Mouse (Mus musculus) megakaryocyte, embryonic 14.5 days (primary cell): ENCODE measurements around the gene Lrrc75b. TPM values are rescaled to one million over a fixed set of nuclear protein-coding genes. Genes with fewer than 3 reads are reported as not detected.

Experiments used
- H3K27me3 ChIP-seq: replicated peaks from 2 replicates; pipeline ENCODE3; 2012; ENCODE audit warnings: inconsistent platforms
- H3K36me3 ChIP-seq: replicated peaks from 2 replicates; pipeline ENCODE3; 2012; ENCODE audit warnings: low read length, inconsistent platforms, mixed read lengths
- H3K4me1 ChIP-seq: 2 replicates; pipeline ENCODE4 v1.6.1; 2012; ENCODE audit warnings: inconsistent platforms
- H3K4me3 ChIP-seq: replicated peaks from 2 replicates; pipeline ENCODE3; 2012; ENCODE audit warnings: moderate library complexity, mild to moderate bottlenecking, inconsistent platforms
- H3K9me3 ChIP-seq: 2 replicates; pipeline ENCODE4 v1.6.1; 2012; ENCODE audit warnings: inconsistent platforms
- FLI1 ChIP-seq: IDR thresholded peaks from 2 replicates; pipeline ENCODE4 v1.6.1; 2012; ENCODE audit warnings: low read length, inconsistent platforms, mixed read lengths
- GATA1 ChIP-seq: IDR thresholded peaks from 3 replicates; pipeline ENCODE4 v1.6.1; 2012; ENCODE audit warnings: mixed read lengths, low read length, inconsistent platforms, borderline replicate concordance
- polyA plus RNA-seq: library from polyadenylated mRNA; stranded (reverse); fragments of >175 nt; gene quantifications from 2 replicates; pipeline ENCODE4 v1.2.3, GENCODE M21; 2012; ENCODE audit warnings: low replicate concordance; ENCODE audit not compliant: insufficient read depth

Lrrc75b gene
- polyA plus RNA-seq, 1 experiment, result not detected

DNA sequence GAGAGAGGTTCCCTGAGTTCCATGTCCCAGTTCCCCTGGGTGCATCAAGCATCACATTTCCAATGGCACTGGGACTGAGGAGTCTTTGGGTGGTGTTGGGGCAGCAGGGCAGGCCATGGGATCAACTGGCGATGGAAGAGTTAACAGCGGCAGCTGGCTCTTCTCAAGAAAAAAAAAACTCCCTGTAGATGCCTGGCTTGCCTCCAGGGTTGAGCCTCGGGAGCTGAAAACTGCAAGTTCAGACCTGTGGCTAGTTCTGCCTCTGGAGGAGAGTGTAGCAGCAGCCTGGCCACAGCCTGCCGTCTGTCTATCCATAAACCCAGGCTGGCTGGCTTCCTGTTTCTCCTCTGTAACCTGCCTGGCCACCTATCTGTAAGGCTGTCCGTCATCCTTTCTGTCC is 29.0 kb upstream of the Lrrc75b start, which contains the start of gene Ggt5:
Gene Ggt5 (plus strand): TSS at position 212 of the 400 bp plus-strand sequence.
- peak within 1 kb of the TSS; percentile 87 for H3K4me3 ChIP-seq
- H3K4me1 ChIP-seq, result peaks cover 88% of the 10 kb centered on the region
- 0 out of 3 replicates have a peak, but pooled peaks have one; percentile 27 for TF ChIP-seq GATA1
- TF ChIP-seq FLI1, result no peak
- peaks cover 17% of the 10 kb centered on the region for H3K27me3 ChIP-seq
- H3K9me3 ChIP-seq, result no peaks in the 10 kb centered on the region
- peaks cover 7% of the 10 kb centered on the region for H3K36me3 ChIP-seq

DNA sequence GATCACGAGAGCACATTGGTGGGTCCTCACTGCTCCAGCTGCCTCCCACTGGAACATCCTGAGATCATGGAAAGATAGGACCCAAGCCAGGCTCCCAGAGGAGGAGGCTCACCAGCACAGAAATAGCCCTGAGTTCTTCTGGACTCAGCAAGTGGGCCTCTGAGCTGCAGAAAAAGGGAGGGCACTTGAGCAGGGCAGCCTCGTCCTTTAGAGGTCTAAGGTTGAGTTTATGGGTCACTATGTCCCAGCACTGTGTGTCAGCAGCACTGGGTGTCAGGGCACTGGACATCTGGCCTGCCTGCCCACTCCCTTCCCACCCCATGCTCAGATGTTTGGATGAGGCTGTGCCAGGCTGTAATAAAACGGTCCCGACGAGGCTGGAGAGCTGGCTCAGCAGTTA is 28.2 kb upstream of the Lrrc75b start:
- peaks cover 25% of the 10 kb centered on the region for H3K27me3 ChIP-seq
- TF ChIP-seq GATA1, result no peak
- no peak for TF ChIP-seq FLI1
- H3K4me3 ChIP-seq, result peak overlapping the region; percentile 48
- peaks cover 80% of the 10 kb centered on the region for H3K4me1 ChIP-seq
- H3K9me3 ChIP-seq, result no peaks in the 10 kb centered on the region
- peaks cover 4% of the 10 kb centered on the region for H3K36me3 ChIP-seq

DNA sequence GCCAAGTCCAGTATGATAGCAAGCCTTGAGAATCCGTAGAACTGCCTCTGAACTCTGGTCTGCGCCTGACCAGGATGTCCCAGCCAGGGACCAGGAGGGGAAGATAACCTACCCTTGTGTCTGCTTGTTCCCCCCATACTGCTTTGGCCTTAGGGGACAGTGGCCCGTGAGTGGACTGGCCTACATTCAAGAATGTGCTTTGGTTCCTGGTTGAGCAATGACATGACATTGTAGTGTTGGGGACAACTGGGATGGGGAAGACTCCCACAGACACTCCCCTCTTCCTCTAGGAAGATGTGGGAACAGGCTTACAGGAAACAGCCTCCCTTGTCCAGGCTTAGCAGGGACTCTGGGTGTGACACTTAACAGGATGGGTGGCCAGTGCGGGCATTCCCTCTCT is 27.7 kb upstream of the Lrrc75b start:
- H3K4me1 ChIP-seq, result peaks cover 75% of the 10 kb centered on the region
- no peak for TF ChIP-seq GATA1
- TF ChIP-seq FLI1, result no peak
- no peak overlapping the region for H3K4me3 ChIP-seq
- H3K27me3 ChIP-seq, result peaks cover 30% of the 10 kb centered on the region
- H3K36me3 ChIP-seq, result peaks cover 4% of the 10 kb centered on the region
- H3K9me3 ChIP-seq, result no peaks in the 10 kb centered on the region

DNA sequence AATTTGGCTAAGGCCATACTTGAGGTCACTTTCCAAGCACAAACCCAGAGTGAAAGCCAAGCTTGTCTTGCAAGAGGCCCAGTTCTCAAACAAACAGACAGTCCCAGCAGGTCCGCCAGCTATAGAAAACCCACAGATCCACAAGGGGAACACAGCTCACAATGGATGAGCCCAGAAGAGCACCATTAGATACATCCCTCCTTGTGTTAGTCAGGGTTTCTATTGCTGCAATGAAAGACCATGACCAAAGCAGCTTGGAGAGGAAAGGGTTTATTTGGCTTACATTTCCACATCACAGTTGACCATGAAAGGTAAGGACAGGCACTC is 26.4 kb upstream of the Lrrc75b start:
- H3K36me3 ChIP-seq, result no peaks in the 10 kb centered on the region
- peaks cover 62% of the 10 kb centered on the region for H3K4me1 ChIP-seq
- no peak overlapping the region for H3K4me3 ChIP-seq
- peaks cover 43% of the 10 kb centered on the region for H3K27me3 ChIP-seq
- TF ChIP-seq GATA1, result no peak
- TF ChIP-seq FLI1, result no peak
- no peaks in the 10 kb centered on the region for H3K9me3 ChIP-seq

DNA sequence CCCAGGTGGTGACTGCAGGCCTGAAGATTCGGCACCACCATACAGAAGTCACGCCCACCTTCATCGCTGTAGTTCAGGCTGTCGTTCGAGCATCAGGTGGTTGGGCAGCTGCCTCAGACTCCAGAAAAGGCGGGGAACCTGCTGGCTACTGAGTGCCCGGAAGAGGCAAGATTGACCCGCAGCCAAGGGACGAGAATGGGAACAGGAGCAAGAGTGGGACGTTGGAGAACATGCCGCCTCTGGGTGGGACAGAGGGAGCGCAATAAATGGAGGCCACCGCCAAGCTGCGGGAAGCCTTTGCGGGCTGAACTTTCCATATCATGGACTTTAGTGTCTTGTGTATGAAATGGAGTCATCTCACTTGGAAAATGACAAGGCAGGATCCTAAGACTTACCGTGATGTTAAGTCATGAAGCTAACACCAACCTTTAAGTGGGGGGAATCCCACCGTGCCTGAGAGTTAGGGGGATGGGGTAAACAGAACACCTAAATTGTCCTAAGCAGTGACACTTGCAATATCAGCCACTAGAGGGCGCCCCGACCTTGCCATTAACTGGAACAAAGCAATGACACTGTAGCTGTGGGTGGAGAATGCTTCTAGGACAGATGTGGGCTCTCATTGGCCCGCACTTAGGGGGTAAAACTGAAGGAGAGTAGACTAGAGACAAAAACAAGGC is 25.9 kb upstream of the Lrrc75b start:
- H3K36me3 ChIP-seq, result no peaks in the 10 kb centered on the region
- TF ChIP-seq GATA1, result no peak
- H3K9me3 ChIP-seq, result no peaks in the 10 kb centered on the region
- peaks cover 57% of the 10 kb centered on the region for H3K4me1 ChIP-seq
- peak overlapping the region; percentile 67 for H3K4me3 ChIP-seq
- H3K27me3 ChIP-seq, result peaks cover 48% of the 10 kb centered on the region

DNA sequence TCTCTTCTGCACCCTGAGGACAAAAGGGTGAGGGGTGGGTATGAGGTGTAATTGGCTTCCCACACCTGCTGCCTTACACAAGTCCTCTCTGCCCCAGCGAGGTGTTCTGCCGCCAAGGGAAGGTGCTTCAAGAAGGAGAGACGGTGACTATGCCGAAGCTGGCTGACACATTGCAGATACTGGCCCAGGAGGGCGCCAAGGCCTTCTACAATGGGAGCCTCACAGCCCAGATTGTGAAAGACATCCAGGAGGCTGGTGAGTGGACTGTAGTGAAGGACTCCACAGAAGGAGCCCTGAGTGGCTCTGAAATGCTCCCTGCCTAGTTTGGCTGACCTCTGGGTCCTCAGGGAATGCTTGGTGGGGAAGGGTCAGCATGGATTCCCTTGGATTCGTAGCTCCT is 19.0 kb upstream of the Lrrc75b start:
- TF ChIP-seq GATA1 (no peak), FLI1 (no peak)
- no peak overlapping the region for H3K4me3 ChIP-seq
- H3K36me3 ChIP-seq, result no peaks in the 10 kb centered on the region
- 0 out of 2 replicates have a peak, but pooled peaks cover 3% of the 10 kb centered on the region for H3K9me3 ChIP-seq
- peaks cover 80% of the 10 kb centered on the region for H3K27me3 ChIP-seq
- peaks cover 5% of the 10 kb centered on the region for H3K4me1 ChIP-seq

DNA sequence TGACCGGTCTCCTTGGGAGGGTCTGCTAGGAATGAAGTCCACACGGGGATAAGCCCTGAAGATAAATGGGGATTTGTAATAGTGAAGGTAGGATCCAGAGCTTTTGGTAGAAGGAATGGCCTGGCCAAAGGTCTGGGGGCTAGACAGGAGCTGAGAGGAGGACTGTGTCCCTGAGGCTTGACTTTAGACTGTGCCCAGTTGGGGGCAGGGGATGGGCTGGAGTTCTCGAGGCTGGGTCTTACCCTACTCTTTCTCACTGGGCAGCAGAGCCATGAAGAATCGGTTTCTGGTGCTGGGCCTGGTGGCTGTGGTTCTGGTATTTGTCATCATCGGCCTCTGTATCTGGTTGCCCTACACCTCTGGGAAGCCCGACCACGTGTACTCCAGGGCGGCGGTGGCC is 13.8 kb upstream of the Lrrc75b start:
- peaks cover 27% of the 10 kb centered on the region for H3K4me1 ChIP-seq
- TF ChIP-seq GATA1 (no peak), FLI1 (no peak)
- 0 out of 2 replicates have a peak, but pooled peaks cover 3% of the 10 kb centered on the region for H3K9me3 ChIP-seq
- no peak overlapping the region for H3K4me3 ChIP-seq
- peaks cover 77% of the 10 kb centered on the region for H3K27me3 ChIP-seq
- no peaks in the 10 kb centered on the region for H3K36me3 ChIP-seq

DNA sequence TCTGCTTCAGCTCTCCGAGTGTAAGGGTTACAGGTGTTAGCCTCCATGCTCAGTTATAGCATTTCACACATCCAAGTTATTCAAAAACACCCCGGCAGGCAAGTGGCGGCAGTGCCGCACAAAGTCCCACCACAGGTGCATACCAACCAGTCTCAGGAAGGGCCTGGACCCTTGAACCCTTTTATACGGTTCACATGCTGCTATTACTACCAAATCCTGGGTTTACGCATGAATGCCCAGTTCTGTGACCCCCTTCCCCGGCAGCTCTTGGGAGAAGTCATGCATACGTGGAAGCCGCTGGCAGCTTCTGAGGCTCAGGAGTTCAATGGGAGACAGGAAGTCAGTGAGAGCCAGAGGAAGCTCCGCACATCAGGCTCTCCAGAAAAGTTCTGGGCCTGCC is 13.1 kb upstream of the Lrrc75b start:
- H3K9me3 ChIP-seq, result 0 out of 2 replicates have a peak, but pooled peaks cover 3% of the 10 kb centered on the region
- H3K4me1 ChIP-seq, result peaks cover 35% of the 10 kb centered on the region
- TF ChIP-seq FLI1, result no peak
- no peak for TF ChIP-seq GATA1
- H3K36me3 ChIP-seq, result no peaks in the 10 kb centered on the region
- peaks cover 76% of the 10 kb centered on the region for H3K27me3 ChIP-seq
- no peak overlapping the region for H3K4me3 ChIP-seq

DNA sequence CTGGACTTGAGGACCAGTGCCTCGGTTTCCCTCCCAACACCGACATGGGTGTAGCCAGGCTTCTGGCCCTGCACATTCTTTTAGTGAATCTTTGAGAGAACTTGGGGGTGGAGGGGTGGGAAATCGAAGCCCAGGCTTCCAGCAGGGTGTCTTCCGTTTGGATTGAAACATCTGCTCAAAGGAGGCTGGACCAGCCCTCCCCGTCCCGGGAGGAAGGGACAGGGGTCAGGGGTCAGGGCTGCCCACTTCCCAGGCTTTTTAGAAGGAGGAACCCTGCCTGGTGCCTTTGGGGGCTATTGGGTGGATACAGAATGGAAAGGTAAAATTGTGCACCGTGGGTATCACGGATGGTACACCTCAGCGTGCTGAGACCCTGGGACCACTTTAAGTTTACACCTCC is 11.8 kb upstream of the Lrrc75b start:
- TF ChIP-seq FLI1, result no peak
- TF ChIP-seq GATA1, result no peak

DNA sequence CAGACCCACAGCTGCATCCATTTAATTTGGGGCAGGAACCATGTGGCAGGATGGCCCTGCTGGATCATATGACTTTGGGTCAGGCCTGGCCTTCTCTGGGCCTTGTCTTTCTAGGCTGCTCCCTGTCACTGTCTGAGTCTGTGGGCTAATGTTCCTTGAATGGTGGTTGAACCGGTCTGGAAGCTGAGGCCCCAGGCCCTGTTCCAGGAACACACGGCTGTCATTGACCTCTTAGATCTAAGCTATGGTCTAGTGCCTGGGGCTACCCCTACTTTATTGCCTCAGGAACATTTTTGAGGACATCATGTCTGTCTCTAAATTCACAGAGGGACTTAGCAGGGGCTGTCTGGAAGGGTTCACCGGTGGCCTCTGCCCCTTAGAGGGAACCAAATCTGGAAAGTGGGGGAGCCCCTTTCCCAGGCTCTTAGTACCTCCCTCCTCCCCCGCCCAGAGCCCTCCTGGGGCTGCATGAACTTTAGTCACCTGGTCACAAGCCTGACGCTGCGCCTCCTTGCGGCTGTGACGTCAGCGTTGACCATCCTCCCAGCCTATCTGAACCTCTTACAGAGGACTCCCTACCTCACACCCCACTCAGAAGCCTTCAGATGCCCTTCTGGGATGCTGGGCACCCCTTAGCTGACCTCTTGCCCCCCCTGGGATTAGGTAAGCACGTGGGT is 11.0 kb upstream of the Lrrc75b start:
- H3K4me1 ChIP-seq, result peaks cover 54% of the 10 kb centered on the region
- TF ChIP-seq FLI1 (no peak), GATA1 (no peak)
- no peaks in the 10 kb centered on the region for H3K9me3 ChIP-seq
- no peak overlapping the region for H3K4me3 ChIP-seq
- peaks cover 60% of the 10 kb centered on the region for H3K27me3 ChIP-seq
- H3K36me3 ChIP-seq, result no peaks in the 10 kb centered on the region

More for the DNA sequence above, 11.8 kb upstream of the Lrrc75b start:
- H3K9me3 ChIP-seq, result no peaks in the 10 kb centered on the region
- peaks cover 47% of the 10 kb centered on the region for H3K4me1 ChIP-seq
- no peaks in the 10 kb centered on the region for H3K36me3 ChIP-seq
- H3K27me3 ChIP-seq, result peaks cover 65% of the 10 kb centered on the region
- no peak overlapping the region for H3K4me3 ChIP-seq
